Comparison of ENCODE assay signal across 19 mouse cellular contexts in genomic region chr3:137608918-137609435, GRCm38 (mm10).
"Had no signal": no experiment of that assay in that cellular context is flagged by ENCODE, and none has a peak within 500 bp of the region (broad histone marks: within the 10 kb centered on the region; RNA-seq: fewer than 3 reads in every experiment).

No protein-coding gene starts in this region.

- H3K36me3 ChIP-seq: kidney, embryonic 15.5 days; limb, embryonic 15.5 days; midbrain, embryonic 15.5 days; neural tube, embryonic 13.5 days had no signal

- DNase-seq: kidney, adult 2 months; kidney, postnatal 14 days; layer of hippocampus, adult 9-11 months; layer of hippocampus, postnatal 36 days; lung, embryonic 14.5 days; lung, postnatal 10 days; lung, postnatal 4 days; retina, postnatal 1 day; right cerebral cortex, postnatal 4 days; spleen, adult 18-20 months; thymus, postnatal 36 days had no signal

- H3K27ac ChIP-seq: kidney, embryonic 15.5 days; limb, embryonic 15.5 days; liver, embryonic 14.5 days; midbrain, embryonic 15.5 days; neural tube, embryonic 13.5 days had no signal

- H3K4me1 ChIP-seq: kidney, embryonic 15.5 days; limb, embryonic 15.5 days; megakaryocyte, embryonic 14.5 days; midbrain, embryonic 15.5 days; neural tube, embryonic 13.5 days had no signal

- H3K9ac ChIP-seq: kidney, embryonic 15.5 days; limb, embryonic 15.5 days; liver, embryonic 14.5 days; lung, embryonic 14.5 days; midbrain, embryonic 15.5 days; neural tube, embryonic 13.5 days had no signal

- H3K4me2 ChIP-seq: kidney, embryonic 15.5 days; limb, embryonic 15.5 days; lung, embryonic 14.5 days; midbrain, embryonic 11.5 days; midbrain, embryonic 15.5 days; neural tube, embryonic 13.5 days had no signal

- H3K27me3 ChIP-seq: kidney, embryonic 15.5 days; limb, embryonic 15.5 days; megakaryocyte, embryonic 14.5 days; midbrain, embryonic 15.5 days; neural tube, embryonic 13.5 days had no signal

- H3K9me3 ChIP-seq: kidney, embryonic 15.5 days; limb, embryonic 15.5 days; megakaryocyte, embryonic 14.5 days; midbrain, embryonic 15.5 days; neural tube, embryonic 13.5 days had no signal

- H3K4me3 ChIP-seq: kidney, embryonic 15.5 days; limb, embryonic 15.5 days; megakaryocyte, embryonic 14.5 days; midbrain, embryonic 15.5 days; neural tube, embryonic 13.5 days had no signal

- ATAC-seq: intestine, embryonic 16.5 days; midbrain, embryonic 15.5 days had no signal
